Mouse (Mus musculus) erythroblast, embryonic 14.5 days (primary cell): Measurements from ENCODE around the gene Crtc3.

Experiments used
- GATA1 ChIP-seq: IDR thresholded peaks from 2 replicates; pipeline ENCODE4 v1.6.1; 2012; ENCODE audit warnings: low read length, inconsistent platforms, mixed read lengths
- TAL1 ChIP-seq: IDR thresholded peaks from 3 replicates; pipeline ENCODE4 v1.6.1; 2012; ENCODE audit warnings: low read length, inconsistent platforms, mixed read lengths

- TF ChIP-seq TAL1 (no peak), GATA1 (no peak)
Measured at GRCm38 (mm10) chr7:80639981-80640380, 48.7 kb downstream of the Crtc3 start.
